Mouse (Mus musculus): Measurements from ENCODE around the gene Cacna2d1.

Cacna2d1 gene

GRCm38 (mm10) chr5:16293825-16294224, 359.3 kb downstream of the Cacna2d1 start:
- no peak for DNase-seq

- no peak for DNase-seq
Measured at GRCm38 (mm10) chr5:16294708-16295107, 360.2 kb downstream of the Cacna2d1 start.

DNA sequence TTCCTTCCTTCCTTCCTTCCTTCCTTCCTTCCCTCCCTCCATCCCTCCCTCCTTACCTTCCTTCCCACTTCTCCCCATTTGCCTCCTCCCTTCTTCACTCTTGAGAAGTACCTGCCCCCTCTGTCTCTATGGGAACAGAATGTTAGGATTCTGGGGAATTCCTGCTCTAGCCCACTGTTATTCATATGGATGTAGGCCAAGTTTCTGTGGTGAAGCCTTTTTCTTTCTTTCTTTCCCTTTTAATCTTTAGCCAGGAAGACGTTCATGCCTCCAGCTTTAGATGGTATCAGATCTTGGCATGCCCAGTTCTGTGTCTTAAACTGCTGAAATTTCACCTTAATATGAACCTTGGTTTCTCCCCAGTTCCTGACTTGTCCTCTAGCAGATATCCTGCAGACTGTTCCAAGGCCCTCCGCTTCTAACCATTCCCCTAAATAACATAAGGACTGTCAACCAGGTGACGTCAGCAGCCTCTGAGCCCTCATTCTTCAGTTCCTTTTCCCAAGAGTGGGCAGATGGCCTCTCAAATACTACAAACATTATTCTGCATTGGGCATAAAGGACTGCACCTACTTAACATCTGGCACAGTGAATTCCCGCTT, 362.8 kb downstream of the Cacna2d1 start:
- DNase-seq, result no peak

- no peak for DNase-seq
Measured at GRCm38 (mm10) chr5:16299631-16300030, 365.1 kb downstream of the Cacna2d1 start.

DNA sequence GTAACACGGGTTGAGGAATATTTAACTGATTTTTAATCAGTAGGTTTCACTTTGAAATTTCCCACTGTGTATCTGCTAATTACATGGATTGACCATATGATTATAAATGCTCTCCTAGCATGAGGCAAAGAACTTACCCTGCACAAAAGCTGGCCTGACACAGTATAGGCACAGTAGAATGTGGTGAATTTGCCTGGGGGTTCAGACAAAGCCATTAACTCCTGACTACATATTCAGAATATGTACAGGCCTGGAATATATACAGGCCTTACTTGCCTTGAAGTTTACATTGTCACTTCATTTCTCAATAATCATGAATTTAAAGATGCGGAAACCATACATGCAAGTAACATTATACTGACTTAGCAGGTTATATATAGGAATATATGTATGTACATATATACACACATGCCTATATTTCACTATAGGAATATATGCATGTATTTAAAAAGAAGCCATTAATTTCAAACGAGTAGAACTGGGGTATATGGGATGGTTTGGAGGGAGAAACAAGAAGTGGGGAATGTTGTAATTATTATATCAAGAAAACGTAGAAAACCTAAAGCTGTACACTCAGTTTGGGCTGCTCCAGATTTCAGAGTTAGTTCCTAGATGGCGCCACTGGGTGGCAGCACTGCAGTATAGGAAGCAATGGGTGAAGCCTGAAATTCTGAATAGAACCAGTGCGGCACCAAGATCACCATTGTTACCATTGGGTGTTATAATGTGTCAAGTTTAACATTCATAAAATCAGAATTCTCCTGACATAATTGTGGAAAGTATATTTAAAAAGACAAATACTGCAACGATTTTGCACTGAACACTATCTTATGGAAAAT, 374.9 kb downstream of the Cacna2d1 start:
- DNase-seq, result peak; percentile 25 to 28

- no peak for DNase-seq
Measured at GRCm38 (mm10) chr5:16314242-16314641, 379.8 kb downstream of the Cacna2d1 start.

DNA sequence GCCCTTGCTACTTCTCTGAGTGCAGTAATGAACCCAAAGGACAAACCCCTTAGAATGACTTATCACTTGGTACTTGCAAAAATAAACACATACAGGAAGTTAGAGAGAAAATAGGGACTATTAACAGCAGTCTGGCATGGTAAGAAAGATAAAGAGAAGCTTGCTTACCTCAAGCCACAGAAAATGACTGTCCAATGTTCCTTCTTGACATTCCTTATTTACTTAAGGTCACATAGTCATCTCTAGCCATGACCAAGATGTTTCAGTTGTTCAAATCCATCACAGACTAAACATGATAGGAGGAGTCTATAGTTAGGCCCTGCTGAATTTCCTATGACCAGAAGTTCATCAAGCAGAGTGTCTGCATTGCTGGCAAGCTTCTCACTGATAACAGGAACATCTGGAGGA, 381.5 kb downstream of the Cacna2d1 start:
- no peak for DNase-seq

DNA sequence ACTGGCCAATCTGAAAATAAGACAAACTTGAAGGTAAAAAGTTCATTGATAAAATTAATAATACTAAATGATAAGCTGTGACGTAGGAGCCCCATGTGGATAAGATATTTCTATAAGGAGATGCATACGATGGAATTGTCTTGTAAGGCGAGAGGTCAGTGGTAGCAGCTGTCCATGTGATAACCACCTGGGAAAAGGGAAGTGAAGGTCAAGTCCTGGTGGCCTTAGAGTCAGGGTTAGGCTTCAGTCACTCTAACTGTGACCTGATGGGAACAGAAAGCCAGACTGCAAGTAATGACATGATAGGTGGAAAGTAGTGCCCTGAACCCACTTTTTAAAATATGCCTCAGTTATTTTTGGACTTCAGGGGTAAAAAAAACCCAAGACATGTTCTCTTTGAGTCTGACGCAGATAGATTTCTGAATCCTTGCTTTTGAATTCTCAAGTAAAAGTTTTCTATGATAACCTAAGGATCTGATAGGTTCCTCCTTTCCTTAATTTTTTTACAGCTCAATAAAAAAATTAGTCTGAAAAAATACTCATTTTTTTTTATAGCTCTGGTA, 383.3 kb downstream of the Cacna2d1 start:
- no peak for DNase-seq

DNA sequence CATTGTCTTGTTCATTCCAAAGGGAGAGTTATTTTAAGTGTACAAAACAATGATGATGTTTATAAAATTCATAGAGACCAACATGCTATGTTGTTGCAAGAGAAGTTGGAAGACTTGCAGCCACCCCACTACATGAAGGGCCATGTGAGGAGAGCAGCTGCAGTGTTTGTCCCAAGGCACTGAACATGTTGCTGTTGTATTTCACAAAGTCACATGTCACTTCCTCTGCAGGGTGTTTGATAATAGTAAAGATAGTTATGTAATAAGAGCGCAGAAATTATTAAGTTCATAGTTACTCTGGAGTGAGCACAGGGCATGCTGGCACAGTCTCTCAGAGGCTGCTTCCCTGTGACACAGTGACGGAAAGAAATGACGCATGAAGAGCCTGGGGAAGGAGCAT, 392.1 kb downstream of the Cacna2d1 start:
- DNase-seq, result no peak

DNA sequence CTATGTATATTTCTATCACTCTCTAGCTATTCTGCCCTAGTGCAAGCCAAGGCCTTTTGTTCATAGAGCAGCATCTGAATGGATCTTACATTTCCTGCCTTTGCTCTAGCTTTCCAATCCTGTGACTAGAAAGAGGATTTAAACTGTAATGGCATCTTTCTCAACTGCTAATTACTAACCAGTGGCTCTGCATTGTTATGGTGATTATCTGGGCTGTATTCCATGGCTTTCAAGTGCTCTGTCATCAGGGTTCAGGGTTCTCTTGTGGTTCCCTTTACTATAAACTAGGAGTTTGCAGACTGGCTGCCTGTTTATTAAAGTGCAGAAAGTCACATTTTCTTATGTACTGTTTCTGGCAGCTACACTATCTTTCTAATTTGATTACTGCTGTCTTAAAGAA, 410.9 kb downstream of the Cacna2d1 start:
- DNase-seq, result no peak

DNA sequence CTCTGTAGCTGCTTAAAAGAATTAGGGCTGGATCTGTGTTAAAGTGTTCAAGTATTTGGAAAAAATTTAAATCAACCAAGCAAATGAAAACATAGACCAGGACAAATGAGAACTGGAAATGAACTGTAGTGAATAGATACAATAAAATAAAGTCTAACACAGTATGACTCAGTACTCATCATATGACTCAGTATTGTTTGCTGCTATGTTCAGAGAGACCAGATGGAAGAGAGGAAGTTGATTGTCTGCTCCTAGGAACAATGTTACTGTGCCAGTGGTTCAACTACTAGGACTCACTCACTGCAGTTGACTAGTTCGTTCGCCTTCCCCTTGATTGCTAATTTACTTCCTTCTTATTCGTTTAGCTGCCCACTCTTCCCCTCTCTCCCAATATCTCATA, 421.3 kb downstream of the Cacna2d1 start:
- no peak for DNase-seq

DNA sequence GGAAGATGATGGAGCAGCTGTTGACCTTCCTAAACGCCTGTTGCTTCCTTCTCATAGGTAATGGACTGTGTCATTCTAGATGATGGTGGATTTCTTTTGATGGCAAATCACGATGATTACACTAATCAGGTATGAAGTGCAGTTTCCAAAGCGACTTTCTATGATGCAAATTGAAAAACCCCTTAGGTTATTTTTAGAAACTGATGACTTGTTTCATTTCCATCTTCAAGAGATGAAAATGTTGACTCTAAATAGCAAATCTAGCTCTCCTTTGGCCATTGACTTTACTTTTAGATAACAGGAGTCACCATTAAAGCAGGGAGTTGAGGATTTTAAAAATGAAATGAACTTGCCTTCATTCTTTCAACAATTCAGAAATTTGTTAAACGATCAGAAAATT, 423.2 kb downstream of the Cacna2d1 start:
- DNase-seq, result no peak

DNA sequence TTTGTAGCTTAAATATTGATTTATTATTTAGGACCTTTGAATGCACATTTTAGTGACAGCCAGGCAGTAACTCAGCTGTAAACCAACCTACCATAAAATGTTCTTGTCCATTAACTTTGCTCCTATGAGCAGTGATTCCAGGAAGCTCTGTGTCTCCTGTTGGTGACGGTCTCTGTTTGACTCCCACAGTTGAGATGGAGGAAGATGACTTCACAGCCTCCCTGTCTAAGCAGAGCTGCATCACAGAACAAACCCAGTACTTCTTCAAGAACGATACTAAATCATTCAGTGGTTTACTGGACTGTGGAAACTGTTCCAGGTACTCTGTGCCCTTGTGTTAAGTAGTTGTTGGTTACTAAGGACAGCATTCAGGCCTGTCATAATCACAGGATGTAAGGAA, 427.6 kb downstream of the Cacna2d1 start:
- no peak for DNase-seq

DNA sequence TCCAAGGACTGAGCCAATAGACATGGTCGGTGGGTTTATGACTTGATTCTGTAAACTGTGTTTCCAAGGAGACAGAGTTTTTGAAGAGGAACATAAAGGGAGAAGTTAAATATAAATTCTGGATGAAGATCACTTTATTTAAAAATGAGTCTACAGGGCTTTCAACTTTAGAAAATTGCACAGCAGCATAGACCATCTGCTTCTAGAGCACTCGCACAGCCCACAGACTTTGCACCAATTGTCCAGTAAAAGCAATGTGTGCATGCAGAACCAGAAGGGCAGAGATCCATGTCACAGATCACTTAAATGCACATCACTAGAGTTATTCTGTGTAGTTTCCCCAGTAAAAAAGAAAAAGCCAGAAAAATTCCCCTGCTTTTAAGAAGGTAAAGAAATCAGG, 428.7 kb downstream of the Cacna2d1 start:
- DNase-seq, result no peak

DNA sequence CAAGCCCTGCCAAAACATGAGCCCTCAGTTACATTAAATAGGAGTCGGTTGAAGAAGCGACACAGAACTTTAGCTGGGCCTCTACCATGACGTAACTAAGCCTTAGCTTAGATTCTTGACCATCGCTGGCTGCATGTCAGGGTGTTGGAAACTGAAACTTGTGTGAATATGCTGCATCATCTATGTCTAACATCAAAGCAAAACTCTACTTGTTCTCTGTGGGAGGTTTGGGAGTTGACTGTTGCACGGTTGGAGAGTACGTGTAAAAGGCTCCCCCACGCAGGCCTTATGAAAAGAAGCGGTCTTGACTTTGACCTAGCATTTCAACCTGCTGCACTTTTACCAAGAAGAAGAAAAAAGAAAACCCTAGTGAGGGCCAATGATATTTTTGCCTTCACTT, 436.2 kb downstream of the Cacna2d1 start:
- no peak for DNase-seq

DNA sequence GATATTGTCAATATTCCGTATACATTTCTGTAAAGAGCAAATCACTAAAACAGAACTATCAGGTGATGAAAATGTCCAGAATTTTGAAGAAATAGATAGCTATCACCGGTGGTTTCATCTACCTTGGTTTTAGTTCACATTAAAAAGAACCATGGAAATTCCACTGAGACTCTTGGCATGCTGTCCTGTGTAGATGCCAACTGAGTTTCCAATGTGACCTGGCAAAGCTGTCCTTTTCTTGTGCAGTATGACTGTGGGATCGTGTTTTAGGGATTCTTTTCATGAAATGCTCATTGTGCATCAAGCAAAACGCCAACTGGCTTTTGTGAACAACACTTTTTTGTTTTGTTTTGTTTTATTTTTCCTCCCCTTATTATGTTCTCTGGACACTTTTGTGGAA, 439.5 kb downstream of the Cacna2d1 start:
- no peak for DNase-seq

- no peak for DNase-seq
Measured at GRCm38 (mm10) chr5:16376329-16376908, 441.9 kb downstream of the Cacna2d1 start.

DNA sequence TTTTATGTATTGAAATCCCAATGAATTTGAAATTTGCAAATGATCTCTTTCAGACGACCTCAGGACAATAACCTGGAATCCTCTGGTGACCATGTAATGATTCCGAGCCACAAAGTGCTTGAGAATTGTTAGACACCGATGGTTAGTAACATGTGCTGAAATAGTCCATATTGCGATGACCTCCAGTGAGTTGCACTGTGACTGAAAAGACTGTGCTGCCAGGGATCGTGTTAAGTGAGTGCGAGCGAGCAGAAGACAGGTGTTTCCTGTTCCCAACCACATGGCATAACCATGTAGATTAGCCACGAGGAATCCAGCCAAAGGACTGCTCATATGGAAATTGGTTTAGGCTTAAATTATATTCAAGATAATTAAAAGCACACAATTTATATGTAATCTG, 475.5 kb downstream of the Cacna2d1 start:
- DNase-seq, result peak in 1 of 2 experiments; percentile 5

DNA sequence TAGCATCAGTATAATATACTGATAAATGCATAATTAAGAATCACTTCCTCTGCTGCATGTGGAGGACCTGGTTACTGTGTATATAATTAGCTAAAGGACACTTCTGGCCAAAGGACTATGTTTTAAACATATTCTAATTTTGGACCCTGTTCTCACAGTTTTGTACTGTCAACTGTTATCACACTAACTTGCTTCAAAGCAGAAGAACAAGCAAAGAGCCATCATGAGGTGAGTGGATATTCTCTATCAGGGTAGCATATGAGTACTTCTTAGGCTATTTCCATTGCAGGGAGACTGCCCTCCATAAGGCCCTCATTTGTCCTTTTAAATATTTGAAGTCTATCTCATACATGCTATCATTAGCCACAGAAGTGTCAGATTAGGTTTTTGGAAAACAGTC, 480.2 kb downstream of the Cacna2d1 start:
- no peak for DNase-seq

DNA sequence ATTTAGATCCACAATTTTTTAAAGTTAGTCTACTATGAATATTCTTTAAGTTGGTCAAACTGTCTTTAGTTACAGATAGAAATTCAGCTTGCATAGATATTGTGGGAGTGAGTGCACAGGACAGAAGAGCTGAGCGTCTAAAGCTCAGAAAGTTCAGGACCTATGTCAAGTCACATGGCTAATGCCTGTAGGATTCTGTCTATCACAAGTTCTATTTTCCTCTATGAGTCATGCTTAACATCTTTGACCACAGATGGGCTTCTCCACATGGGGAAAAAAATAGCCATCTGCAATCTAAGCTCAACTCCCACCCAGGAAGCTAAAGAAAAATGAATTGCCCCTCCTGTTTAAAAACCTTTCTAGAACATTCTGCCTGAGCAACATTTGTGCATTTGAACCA, 483.5 kb downstream of the Cacna2d1 start:
- no peak for DNase-seq

DNA sequence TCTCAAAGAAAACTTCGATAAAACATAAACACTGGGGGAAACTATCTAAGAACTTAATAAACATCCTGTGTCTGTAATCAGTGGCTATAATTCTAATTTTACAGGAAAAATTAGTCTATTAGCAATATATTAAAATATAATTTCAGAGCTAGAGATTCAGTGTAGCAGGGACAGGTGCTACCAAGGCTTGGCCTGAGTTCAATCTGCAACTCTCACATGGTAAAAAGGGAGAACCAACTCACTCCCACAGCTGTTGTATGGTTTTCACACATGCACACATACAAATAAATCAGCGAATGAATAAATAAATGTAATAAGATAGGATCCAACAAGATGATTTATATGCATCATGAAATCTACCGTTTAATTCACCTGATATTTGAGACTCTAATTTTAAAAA, 484.0 kb downstream of the Cacna2d1 start:
- no peak for DNase-seq
